In genomic region chr11:76908651-76909050, GRCm38 (mm10) we compare ENCODE assay signal across 30 mouse cellular contexts. TPM values are rescaled to one million over a fixed set of nuclear protein-coding genes. Genes with fewer than 3 reads are reported as not detected.
DNase-seq lines count a peak whose midpoint lies in the region; ATAC-seq and TF ChIP-seq lines count a peak whose summit lies in the region.
"Had no signal": no experiment of that assay in that cellular context is flagged by ENCODE, and none has a peak within 500 bp of the region (broad histone marks: within the 10 kb centered on the region; RNA-seq: fewer than 3 reads in every experiment).

No protein-coding gene starts in this region.

- no peak overlapping the region for H3K9ac ChIP-seq in forebrain, embryonic 11.5 days (ENCODE audit: low read length)
- H3K9ac ChIP-seq in forebrain, embryonic 12.5 days, result no peak overlapping the region
- H3K9ac ChIP-seq in kidney, embryonic 16.5 days (replicated peaks; ENCODE audit: low read length), result no peak overlapping the region
- no peak overlapping the region for H3K9ac ChIP-seq in liver, adult 2 months (ENCODE audit: low read depth, low read length)
- H3K9ac ChIP-seq in liver, embryonic 11.5 days (ENCODE audit: low read depth, low read length), result no peak overlapping the region
- H3K9ac ChIP-seq: embryonic facial prominence, embryonic 13.5 days; embryonic facial prominence, embryonic 15.5 days had no signal

- no peaks in the 10 kb centered on the region for H3K9me3 ChIP-seq in forebrain, embryonic 11.5 days (ENCODE audit: control insufficient read depth, low read length)
- H3K9me3 ChIP-seq in forebrain, embryonic 12.5 days, result no peaks in the 10 kb centered on the region
- no peaks in the 10 kb centered on the region for H3K9me3 ChIP-seq in kidney, embryonic 16.5 days (ENCODE audit: low read length)
- H3K9me3 ChIP-seq in liver, embryonic 11.5 days (ENCODE audit: control insufficient read depth, low read length), result no peaks in the 10 kb centered on the region
- H3K9me3 ChIP-seq: embryonic facial prominence, embryonic 13.5 days; embryonic facial prominence, embryonic 15.5 days; forebrain, embryonic 10.5 days; G1E had no signal

- H3K4me1 ChIP-seq in forebrain, embryonic 11.5 days (replicated peaks; ENCODE audit: control insufficient read depth, insufficient read depth, low read length), result no peaks in the 10 kb centered on the region
- peaks cover 4% of the 10 kb centered on the region; the same call in 1 of the 2 replicates for H3K4me1 ChIP-seq in forebrain, embryonic 12.5 days
- H3K4me1 ChIP-seq in kidney, adult 2 months (ENCODE audit: control insufficient read depth, insufficient read depth, low read length), result peaks cover 21% of the 10 kb centered on the region
- peaks cover 30% of the 10 kb centered on the region for H3K4me1 ChIP-seq in kidney, embryonic 16.5 days (ENCODE audit: insufficient read depth, low read length)
- H3K4me1 ChIP-seq in liver, adult 2 months (ENCODE audit: control insufficient read depth, insufficient read depth, low read length), result peaks cover 3% of the 10 kb centered on the region
- H3K4me1 ChIP-seq in liver, embryonic 11.5 days (replicated peaks; ENCODE audit: control insufficient read depth, insufficient read depth, low read length), result 0 out of 2 replicates have a peak, but pooled peaks cover 4% of the 10 kb centered on the region

- TF ChIP-seq CTCF in kidney, adult 2 months (conservative IDR thresholded peaks at IDR 0.05; ENCODE audit: insufficient read depth, insufficient read length, low read depth, low read length), result no peak
- no peak for TF ChIP-seq CTCF in liver, adult 2 months (IDR thresholded peaks at IDR 0.05; ENCODE audit: low read depth, low read length)

- 87% methylated on average over 7 of the region's 7 CpGs for WGBS in forebrain, embryonic 11.5 days
- WGBS in forebrain, embryonic 12.5 days, result 85% methylated on average over 7 of the region's 7 CpGs
- 41% methylated on average over 7 of the region's 7 CpGs for WGBS in kidney, adult 2 months
- WGBS in kidney, embryonic 16.5 days, result 83% methylated on average over 7 of the region's 7 CpGs
- 24% methylated on average over 7 of the region's 7 CpGs for WGBS in liver, adult 2 months
- 82% methylated on average over 7 of the region's 7 CpGs for WGBS in liver, embryonic 11.5 days

- DNase-seq in forebrain, embryonic 11.5 days (ENCODE audit: low spot score), result peak; percentile 11
- DNase-seq in kidney, adult 2 months, result peak; percentile 64
- peak; percentile 92 for DNase-seq in liver, adult 2 months (ENCODE audit: extremely low read depth, low read depth, low spot score)
- no peak for DNase-seq in liver, embryonic 11.5 days (ENCODE audit: low spot score)
- DNase-seq in right cerebral cortex, postnatal 10 days (ENCODE audit: low spot score in 2 of 2), result no peak
- DNase-seq: adrenal gland, adult 8-10 months; adrenal gland, postnatal 14 days; adrenal gland, postnatal 36 days; B cell, adult 2 months; cerebellum, adult 11-12 months; cerebellum, adult 2 months; cerebellum, adult 9-10 months; cerebellum, postnatal 10 days; cerebellum, postnatal 36 days; embryo, embryonic 11 days had no signal

- no peak overlapping the region for H3K4me2 ChIP-seq in forebrain, embryonic 11.5 days (ENCODE audit: low read depth, low read length, severe bottlenecking)
- H3K4me2 ChIP-seq in forebrain, embryonic 12.5 days, result no peak overlapping the region
- H3K4me2 ChIP-seq in kidney, embryonic 16.5 days (replicated peaks; ENCODE audit: low read depth, low read length), result no peak overlapping the region
- no peak overlapping the region for H3K4me2 ChIP-seq in liver, embryonic 11.5 days
- H3K4me2 ChIP-seq: embryonic facial prominence, embryonic 13.5 days; embryonic facial prominence, embryonic 15.5 days had no signal

- H3K79me2 ChIP-seq in liver, adult 2 months (ENCODE audit: control insufficient read depth, insufficient read depth, low read length), result no peaks in the 10 kb centered on the region

- no peak overlapping the region for H3K27ac ChIP-seq in forebrain, embryonic 11.5 days (ENCODE audit: low read depth, low read length)
- H3K27ac ChIP-seq in forebrain, embryonic 12.5 days, result no peak overlapping the region
- peak overlapping the region; percentile 91 for H3K27ac ChIP-seq in kidney, adult 2 months (ENCODE audit: insufficient read depth, low read depth, low read length)
- no peak overlapping the region for H3K27ac ChIP-seq in kidney, embryonic 16.5 days (ENCODE audit: low read length)
- no peak overlapping the region for H3K27ac ChIP-seq in liver, adult 2 months (replicated peaks; ENCODE audit: insufficient read depth, low read depth, low read length)
- no peak overlapping the region for H3K27ac ChIP-seq in liver, embryonic 11.5 days (ENCODE audit: low read depth, low read length)
- H3K27ac ChIP-seq: embryonic facial prominence, embryonic 13.5 days; embryonic facial prominence, embryonic 15.5 days; forebrain, embryonic 10.5 days had no signal

- no peaks in the 10 kb centered on the region for H3K27me3 ChIP-seq in forebrain, embryonic 11.5 days (ENCODE audit: control insufficient read depth, insufficient read depth, low read length)
- 0 out of 2 replicates have a peak, but pooled peaks cover 3% of the 10 kb centered on the region for H3K27me3 ChIP-seq in forebrain, embryonic 12.5 days
- H3K27me3 ChIP-seq in kidney, adult 2 months (replicated peaks; ENCODE audit: control insufficient read depth, insufficient read depth, low read length), result no peaks in the 10 kb centered on the region
- H3K27me3 ChIP-seq in kidney, embryonic 16.5 days (ENCODE audit: insufficient read depth, low read length), result no peaks in the 10 kb centered on the region
- H3K27me3 ChIP-seq in liver, adult 2 months (ENCODE audit: control insufficient read depth, insufficient read depth, low read length), result no peaks in the 10 kb centered on the region
- no peaks in the 10 kb centered on the region for H3K27me3 ChIP-seq in liver, embryonic 11.5 days (replicated peaks; ENCODE audit: control insufficient read depth, insufficient read depth, low read length)
- H3K27me3 ChIP-seq: embryonic facial prominence, embryonic 13.5 days; embryonic facial prominence, embryonic 15.5 days; Patski had no signal

- no peak overlapping the region for H3K4me3 ChIP-seq in forebrain, embryonic 11.5 days (ENCODE audit: low read depth, low read length)
- no peak overlapping the region for H3K4me3 ChIP-seq in forebrain, embryonic 12.5 days (replicated peaks)
- H3K4me3 ChIP-seq in kidney, adult 2 months (ENCODE audit: insufficient read depth, low read depth, low read length), result no peak overlapping the region
- H3K4me3 ChIP-seq in kidney, embryonic 16.5 days (ENCODE audit: low read length), result no peak overlapping the region
- no peak overlapping the region for H3K4me3 ChIP-seq in liver, adult 2 months (ENCODE audit: insufficient read depth, low read depth, low read length)
- no peak overlapping the region for H3K4me3 ChIP-seq in liver, embryonic 11.5 days (ENCODE audit: low read depth, low read length)
- H3K4me3 ChIP-seq: embryonic facial prominence, embryonic 13.5 days; embryonic facial prominence, embryonic 15.5 days; erythroblast, embryonic 14.5 days; forebrain, embryonic 10.5 days had no signal

- no peak for TF ChIP-seq POLR2A in kidney, adult 2 months (IDR thresholded peaks at IDR 0.05; ENCODE audit: low read depth, low read length)
- TF ChIP-seq POLR2A in liver, adult 2 months (IDR thresholded peaks at IDR 0.05; ENCODE audit: extremely low read depth, insufficient read depth, low read length), result no peak

- H3K36me3 ChIP-seq in forebrain, embryonic 11.5 days (ENCODE audit: control insufficient read depth, insufficient read depth, low read length), result no peaks in the 10 kb centered on the region
- no peaks in the 10 kb centered on the region for H3K36me3 ChIP-seq in forebrain, embryonic 12.5 days (replicated peaks)
- no peaks in the 10 kb centered on the region for H3K36me3 ChIP-seq in kidney, adult 2 months (ENCODE audit: control insufficient read depth, insufficient read depth, low read length)
- no peaks in the 10 kb centered on the region for H3K36me3 ChIP-seq in kidney, embryonic 16.5 days (ENCODE audit: insufficient read depth, low read length)
- no peaks in the 10 kb centered on the region for H3K36me3 ChIP-seq in liver, adult 2 months (ENCODE audit: control insufficient read depth, insufficient read depth, low read length)
- no peaks in the 10 kb centered on the region for H3K36me3 ChIP-seq in liver, embryonic 11.5 days (ENCODE audit: control insufficient read depth, insufficient read depth, low read length)
- H3K36me3 ChIP-seq: embryonic facial prominence, embryonic 13.5 days; embryonic facial prominence, embryonic 15.5 days; forebrain, embryonic 10.5 days; G1E had no signal

- no peak for ATAC-seq in forebrain, embryonic 11.5 days (replicated peaks; ENCODE audit: low FRiP score)
- ATAC-seq in forebrain, embryonic 12.5 days (ENCODE audit: low FRiP score), result no peak
- no peak for ATAC-seq in kidney, embryonic 16.5 days (ENCODE audit: low FRiP score, low TSS enrichment)
- ATAC-seq in liver, embryonic 11.5 days (replicated peaks; ENCODE audit: low FRiP score), result no peak
- ATAC-seq: activated CD4-positive, CD25-positive, alpha-beta regulatory T cell, adult 4 months; CD4-positive, CD25-positive, alpha-beta regulatory T cell, adult 4 months; forebrain, embryonic 14.5 days; forebrain, embryonic 16.5 days; Patski had no signal

RNA-seq across cellular contexts. Expression of gene Tmigd1, which starts 6.7 kb away (rescaled TPM):
- polyA plus RNA-seq in forebrain, embryonic 11.5 days (2014; fragmentation: Nextera tagmentation; extraction: Ambion mirVana), result not detected in 2 replicates
- not detected in 2 replicates for polyA plus RNA-seq in forebrain, embryonic 12.5 days (2016; fragmentation: Nextera tagmentation; extraction: Ambion mirVana)
- polyA plus RNA-seq in kidney, adult 2 months (2012; rRNA removed), result 36.1 and 39.0 TPM in 2 replicates
- 3.2 and 4.1 TPM in 2 replicates for polyA plus RNA-seq in kidney, embryonic 16.5 days (2015; fragmentation: Nextera tagmentation; extraction: Ambion mirVana)
- total RNA-seq in liver, adult 2 months (2014; rRNA removed), result not detected in 2 replicates
- not detected in 2 replicates for polyA plus RNA-seq in liver, adult 2 months (2012; rRNA removed)
- polyA plus RNA-seq in liver, embryonic 11.5 days (2014; fragmentation: Nextera tagmentation; extraction: Ambion mirVana), result not detected in 2 replicates
- total RNA-seq: CH12.LX; common myeloid progenitor, adult 5-6 weeks had no signal
- polyA plus RNA-seq: cerebellum, adult 2 months; embryonic facial prominence, embryonic 11.5 days; embryonic facial prominence, embryonic 13.5 days; erythroblast, embryonic 14.5 days; forebrain, embryonic 10.5 days; forebrain, embryonic 14.5 days; forebrain, embryonic 16.5 days; G1E had no signal

RNA-seq across cellular contexts. Expression of gene Blmh, which starts 16.0 kb away (rescaled TPM):
- 167 and 174 TPM in 2 replicates for polyA plus RNA-seq in forebrain, embryonic 11.5 days (2014; fragmentation: Nextera tagmentation; extraction: Ambion mirVana)
- 175 and 180 TPM in 2 replicates for polyA plus RNA-seq in forebrain, embryonic 12.5 days (2016; fragmentation: Nextera tagmentation; extraction: Ambion mirVana)
- 26.1 and 27.8 TPM in 2 replicates for polyA plus RNA-seq in kidney, adult 2 months (2012; rRNA removed)
- 190 and 196 TPM in 2 replicates for polyA plus RNA-seq in kidney, embryonic 16.5 days (2015; fragmentation: Nextera tagmentation; extraction: Ambion mirVana)
- total RNA-seq in liver, adult 2 months (2014; rRNA removed), result 43.6 and 45.8 TPM in 2 replicates
- polyA plus RNA-seq in liver, adult 2 months (2012; rRNA removed), result 8.6 and 10.3 TPM in 2 replicates
- polyA plus RNA-seq in liver, embryonic 11.5 days (2014; fragmentation: Nextera tagmentation; extraction: Ambion mirVana), result 107 and 116 TPM in 2 replicates

Comparison
In these comparisons a context has a peak if more than half of its experiments do, and no peak if none do; other contexts are left out.
1. DNase-seq: peak in forebrain, embryonic 11.5 days (single experiment), kidney, adult 2 months (single experiment) and liver, adult 2 months (single experiment); none in liver, embryonic 11.5 days (single experiment) and right cerebral cortex, postnatal 10 days (0 of 2).